Mouse (Mus musculus): ENCODE data around the gene Calr.
A peak's percentile ranks its signal among the peaks of the same experiment; 100 is the strongest.

Gene Calr

GRCm38 (mm10) chr8:84877297-84878035 lies 30.7 kb upstream of the Calr start:
- Histone ChIP-seq H3K9me3 (ENCODE audit: low read length) (no peaks in the 10 kb centered on the region), H3K4me3 (replicated peaks; ENCODE audit: low read length) (no peak overlapping the region), H3K4me1 (replicated peaks; ENCODE audit: low read depth, low read length) (peaks cover 14% of the 10 kb centered on the region), H3K27me3 (ENCODE audit: insufficient read depth, low read length) (peaks cover 6% of the 10 kb centered on the region), H3K36me3 (ENCODE audit: insufficient read depth, low read length) (peaks cover 78% of the 10 kb centered on the region)
- TF ChIP-seq NANOG (IDR thresholded peaks at IDR 0.05; ENCODE audit: borderline replicate concordance, low read length), result no peak

DNA sequence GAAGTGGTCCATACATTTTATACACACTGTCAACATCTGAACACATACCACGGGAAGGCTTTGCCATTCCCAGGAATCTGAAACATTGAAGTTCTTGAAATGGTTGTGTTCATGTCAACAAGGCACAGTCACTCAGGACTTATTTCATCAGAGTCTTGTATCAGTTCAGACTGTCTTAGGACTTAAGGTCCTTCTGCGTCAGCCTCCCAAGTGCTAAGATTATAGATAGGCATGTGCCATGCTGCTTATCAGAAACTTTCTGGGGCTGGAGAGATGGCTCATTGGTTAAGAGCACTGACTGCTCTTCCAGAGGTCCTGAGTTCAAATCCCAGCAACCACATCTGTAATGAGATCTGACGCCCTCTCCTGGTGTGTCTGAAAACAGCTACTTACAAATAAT lies 27.6 kb upstream of the Calr start:
- peaks cover 27% of the 10 kb centered on the region for H3K4me1 ChIP-seq (replicated peaks; ENCODE audit: low read depth, low read length)
- H3K4me3 ChIP-seq (replicated peaks; ENCODE audit: low read length), result no peak overlapping the region
- peaks cover 6% of the 10 kb centered on the region for H3K27me3 ChIP-seq (ENCODE audit: insufficient read depth, low read length)
- no peaks in the 10 kb centered on the region for H3K9me3 ChIP-seq (ENCODE audit: low read length)
- TF ChIP-seq CTCF (conservative IDR thresholded peaks at IDR 0.05; ENCODE audit: low read length) (no peak), POU5F1 (IDR thresholded peaks at IDR 0.05; ENCODE audit: borderline replicate concordance, low read length) (no peak)
- peaks cover 71% of the 10 kb centered on the region for H3K36me3 ChIP-seq (ENCODE audit: insufficient read depth, low read length)

DNA sequence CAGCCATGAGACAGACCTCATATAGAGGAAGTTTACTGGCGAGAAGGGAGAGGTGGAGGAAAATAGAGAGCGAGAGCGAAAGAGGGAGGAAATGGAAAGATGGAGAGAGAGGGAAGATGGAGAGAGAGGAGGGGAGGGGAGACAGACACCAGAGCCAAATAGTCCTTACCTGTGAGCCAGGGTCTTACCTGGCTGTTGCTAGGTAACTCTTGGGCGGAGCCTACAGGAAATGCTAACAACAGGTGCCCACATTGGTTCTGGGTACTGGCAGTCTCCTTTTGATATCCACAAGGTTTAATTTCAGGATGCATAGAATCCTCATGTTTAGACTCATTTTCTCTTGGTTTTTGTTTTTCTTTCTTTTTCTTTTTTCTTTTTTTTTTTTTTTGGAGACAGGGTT lies 26.3 kb upstream of the Calr start:
- TF ChIP-seq CTCF (conservative IDR thresholded peaks at IDR 0.05; ENCODE audit: low read length), result no peak
- no peak for TF ChIP-seq NANOG (IDR thresholded peaks at IDR 0.05; ENCODE audit: borderline replicate concordance, low read length)
- no peak for TF ChIP-seq POU5F1 (IDR thresholded peaks at IDR 0.05; ENCODE audit: borderline replicate concordance, low read length)
- Histone ChIP-seq H3K9me3 (ENCODE audit: low read length) (no peaks in the 10 kb centered on the region), H3K4me3 (replicated peaks; ENCODE audit: low read length) (peak overlapping the region; percentile 82), H3K36me3 (ENCODE audit: insufficient read depth, low read length) (peaks cover 75% of the 10 kb centered on the region), H3K27me3 (ENCODE audit: insufficient read depth, low read length) (peaks cover 6% of the 10 kb centered on the region), H3K4me1 (replicated peaks; ENCODE audit: low read depth, low read length) (peaks cover 23% of the 10 kb centered on the region)

GRCm38 (mm10) chr8:84872309-84872965 lies 25.7 kb upstream of the Calr start:
- peaks cover 23% of the 10 kb centered on the region for H3K4me1 ChIP-seq (replicated peaks; ENCODE audit: low read depth, low read length)
- no peaks in the 10 kb centered on the region for H3K9me3 ChIP-seq (ENCODE audit: low read length)
- TF ChIP-seq POU5F1 (IDR thresholded peaks at IDR 0.05; ENCODE audit: borderline replicate concordance, low read length), result no peak
- TF ChIP-seq CTCF (conservative IDR thresholded peaks at IDR 0.05; ENCODE audit: low read length), result no peak
- H3K36me3 ChIP-seq (ENCODE audit: insufficient read depth, low read length), result peaks cover 75% of the 10 kb centered on the region
- peak overlapping the region; percentile 82 for H3K4me3 ChIP-seq (replicated peaks; ENCODE audit: low read length)
- peaks cover 6% of the 10 kb centered on the region for H3K27me3 ChIP-seq (ENCODE audit: insufficient read depth, low read length)

DNA sequence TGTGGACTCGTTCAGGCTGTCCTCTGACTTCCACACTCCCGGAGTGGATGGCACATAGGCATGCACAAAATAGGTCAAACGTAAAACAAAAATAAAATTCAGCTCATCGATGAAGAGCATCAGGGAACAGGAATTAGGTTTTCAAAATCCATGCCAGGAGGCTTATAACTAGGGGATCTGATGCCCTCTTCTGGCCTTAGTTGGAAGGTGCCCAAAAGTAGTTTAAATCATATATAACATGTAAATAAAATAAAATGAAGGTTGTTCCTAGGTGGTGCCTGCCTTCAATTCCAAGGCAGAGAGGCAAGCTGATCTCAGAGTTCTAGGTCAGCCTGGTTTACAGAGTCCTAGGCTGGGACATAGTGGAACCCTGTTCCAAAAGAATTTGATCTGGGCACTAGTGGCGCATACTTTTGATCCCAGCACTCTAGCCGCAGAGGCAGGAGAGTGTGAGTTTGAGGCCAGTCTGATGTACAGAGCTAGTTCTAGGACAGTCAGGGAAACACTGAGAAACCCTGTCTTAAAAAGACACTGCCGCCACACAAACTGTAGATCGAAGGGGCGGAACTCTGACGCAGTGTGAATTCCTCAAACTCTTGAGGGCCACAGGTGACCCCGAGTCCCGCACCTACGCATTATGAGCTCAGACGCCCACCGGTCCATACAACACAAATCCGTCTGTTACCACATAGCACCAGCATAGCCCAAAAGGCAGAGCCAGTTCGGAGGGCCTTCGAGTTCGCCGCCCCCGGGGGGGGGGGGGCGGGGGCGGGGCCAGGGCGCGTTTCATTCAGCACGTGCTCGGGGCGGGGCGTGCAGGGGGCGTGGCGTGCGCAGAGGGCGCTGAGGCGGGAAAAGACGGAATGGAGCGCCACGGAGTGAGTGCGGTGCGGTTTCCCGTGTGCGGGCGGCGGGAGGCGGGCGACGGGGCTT lies 24.9 kb upstream of the Calr start, which contains the start of gene Syce2:
TSS of gene Syce2 (plus strand) at position 736 of the 933 bp plus-strand sequence.
- TF ChIP-seq CTCF (conservative IDR thresholded peaks at IDR 0.05; ENCODE audit: low read length), result peak; percentile 3; the same call in 1 of the 2 replicates
- no peak for TF ChIP-seq NANOG (IDR thresholded peaks at IDR 0.05; ENCODE audit: borderline replicate concordance, low read length)
- TF ChIP-seq POU5F1 (IDR thresholded peaks at IDR 0.05; ENCODE audit: borderline replicate concordance, low read length), result no peak
- peaks cover 26% of the 10 kb centered on the region for H3K4me1 ChIP-seq (replicated peaks; ENCODE audit: low read depth, low read length)
- peaks cover 6% of the 10 kb centered on the region for H3K27me3 ChIP-seq (ENCODE audit: insufficient read depth, low read length)
- peaks cover 75% of the 10 kb centered on the region for H3K36me3 ChIP-seq (ENCODE audit: insufficient read depth, low read length)
- H3K4me3 ChIP-seq (replicated peaks; ENCODE audit: low read length), result peak within 1 kb of the TSS; percentile 82
- H3K9me3 ChIP-seq (ENCODE audit: low read length), result no peaks in the 10 kb centered on the region

- Histone ChIP-seq H3K4me3 (replicated peaks; ENCODE audit: low read length) (peak within 1 kb of the TSS; percentile 100), H3K9me3 (ENCODE audit: low read length) (no peaks in the 10 kb centered on the region), H3K4me1 (replicated peaks; ENCODE audit: low read depth, low read length) (peaks cover 52% of the 10 kb centered on the region), H3K36me3 (ENCODE audit: insufficient read depth, low read length) (peaks cover 38% of the 10 kb centered on the region), H3K27me3 (ENCODE audit: insufficient read depth, low read length) (no peaks in the 10 kb centered on the region)
- TF ChIP-seq CTCF (conservative IDR thresholded peaks at IDR 0.05; ENCODE audit: low read length) (no peak), POU5F1 (IDR thresholded peaks at IDR 0.05; ENCODE audit: borderline replicate concordance, low read length) (no peak), NANOG (IDR thresholded peaks at IDR 0.05; ENCODE audit: borderline replicate concordance, low read length) (no peak)
Measured at GRCm38 (mm10) chr8:84856864-84857441, 10.2 kb upstream of the Calr start, which contains the start of gene Farsa. TSS of gene Farsa (plus strand) at chr8:84856989.

GRCm38 (mm10) chr8:84856434-84856833 lies 9.7 kb upstream of the Calr start:
- no peaks in the 10 kb centered on the region for H3K9me3 ChIP-seq (ENCODE audit: low read length)
- H3K27me3 ChIP-seq (ENCODE audit: insufficient read depth, low read length), result no peaks in the 10 kb centered on the region
- H3K4me3 ChIP-seq (replicated peaks; ENCODE audit: low read length), result peak overlapping the region; percentile 100; the same call in 1 of the 2 replicates
- H3K36me3 ChIP-seq (ENCODE audit: insufficient read depth, low read length), result peaks cover 33% of the 10 kb centered on the region
- no peak for TF ChIP-seq NANOG (IDR thresholded peaks at IDR 0.05; ENCODE audit: borderline replicate concordance, low read length)
- no peak for TF ChIP-seq CTCF (conservative IDR thresholded peaks at IDR 0.05; ENCODE audit: low read length)
- TF ChIP-seq POU5F1 (IDR thresholded peaks at IDR 0.05; ENCODE audit: borderline replicate concordance, low read length), result no peak
- peaks cover 48% of the 10 kb centered on the region for H3K4me1 ChIP-seq (replicated peaks; ENCODE audit: low read depth, low read length)
